Mouse (Mus musculus): ENCODE results near the gene Vinac1. TPM values are rescaled to one million over a fixed set of nuclear protein-coding genes. Genes with fewer than 3 reads are reported as not detected.

Vinac1 gene
- 0.09 and 0.14 TPM in 2 replicates for polyA plus RNA-seq (2015; fragmentation: Nextera tagmentation; extraction: Ambion mirVana)

GRCm38 (mm10) chr2:129047811-129048210 is at the start of gene Vinac1:
Vinac1 (minus strand) TSS chr2:129048172.
- H3K9me3 ChIP-seq: no peaks in the 10 kb centered on the region
- 0 out of 2 replicates have a peak, but pooled peaks cover 3% of the 10 kb centered on the region for H3K27me3 ChIP-seq
- no peak for ATAC-seq (ENCODE audit: low FRiP score, low read depth)
- 85% methylated on average over 8 of the region's 8 CpGs for WGBS
- no peak within 1 kb of the TSS for H3K27ac ChIP-seq
- H3K4me3 ChIP-seq: no peak within 1 kb of the TSS
- no peaks in the 10 kb centered on the region for H3K4me1 ChIP-seq
- H3K9ac ChIP-seq: no peak within 1 kb of the TSS
- H3K4me2 ChIP-seq (replicated peaks): no peak within 1 kb of the TSS
- no peaks in the 10 kb centered on the region for H3K36me3 ChIP-seq

DNA sequence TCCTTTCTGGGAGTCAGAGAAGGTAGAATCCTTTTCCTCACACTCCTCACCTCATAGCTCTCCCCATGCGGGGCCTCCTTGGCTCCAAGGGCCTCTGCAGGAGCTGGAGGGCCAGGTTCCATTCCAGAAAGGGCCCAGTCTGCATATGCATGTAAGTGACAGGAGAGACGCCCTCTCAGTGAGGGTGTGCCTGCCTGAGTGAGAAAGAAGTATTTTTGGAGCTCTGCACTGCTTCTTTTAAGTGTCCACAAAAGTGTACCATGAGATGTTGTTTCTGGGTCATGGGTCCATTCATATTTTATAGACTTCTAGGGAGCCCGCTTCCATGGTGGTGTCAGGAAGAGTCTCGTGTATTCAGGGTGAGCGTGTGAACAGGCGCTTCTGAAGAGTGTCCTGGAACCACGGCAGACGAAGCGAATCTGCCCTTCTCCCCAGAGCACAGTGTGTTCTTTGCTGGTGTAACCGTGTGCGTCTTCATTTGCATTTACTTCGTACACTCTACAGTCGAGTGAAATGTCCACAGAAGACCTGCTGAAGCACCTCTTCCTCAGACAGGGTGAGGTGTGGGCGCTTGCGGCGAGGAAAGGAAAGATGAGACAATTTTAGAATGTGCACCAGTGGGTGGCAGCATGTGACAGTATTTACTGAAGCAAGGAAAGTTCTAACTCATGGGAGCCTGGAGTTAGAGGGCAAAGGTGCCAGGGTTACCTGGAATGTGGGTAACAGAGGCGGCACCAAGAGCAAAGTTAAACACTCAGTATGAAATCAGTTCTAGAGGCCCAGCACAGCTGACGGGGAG is 46.2 kb upstream of the Vinac1 start:
- no peak overlapping the region for H3K4me3 ChIP-seq
- no peaks in the 10 kb centered on the region for H3K9me3 ChIP-seq
- H3K4me2 ChIP-seq (replicated peaks): no peak overlapping the region
- no peaks in the 10 kb centered on the region for H3K27me3 ChIP-seq
- H3K36me3 ChIP-seq: peaks cover 57% of the 10 kb centered on the region
- no peaks in the 10 kb centered on the region for H3K4me1 ChIP-seq
- H3K9ac ChIP-seq: no peak overlapping the region
- ATAC-seq (ENCODE audit: low FRiP score, low read depth): no peak
- 86% methylated on average over 18 of the region's 18 CpGs for WGBS
- no peak overlapping the region for H3K27ac ChIP-seq

DNA sequence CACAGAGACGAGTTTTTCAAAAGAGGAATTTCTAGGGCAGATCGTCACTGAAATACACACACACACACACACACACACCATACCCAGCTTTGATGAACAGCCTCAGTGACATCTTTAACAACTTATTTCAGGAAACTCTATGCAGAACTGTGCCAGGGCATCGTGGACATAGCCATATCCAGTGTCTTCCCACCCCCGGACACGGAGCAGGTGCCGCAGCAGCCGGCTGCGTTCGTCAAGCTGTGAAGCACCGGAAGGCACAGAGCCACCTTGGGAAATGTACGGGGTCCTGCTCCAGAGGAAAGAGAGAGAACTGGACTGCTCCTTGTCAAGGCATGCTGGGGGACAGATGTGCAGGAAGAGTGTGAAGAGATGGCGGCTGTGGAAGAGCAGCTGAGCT is 44.8 kb upstream of the Vinac1 start:
- no peak for ATAC-seq (ENCODE audit: low FRiP score, low read depth)
- H3K4me3 ChIP-seq: no peak overlapping the region
- no peak overlapping the region for H3K9ac ChIP-seq
- H3K27me3 ChIP-seq: no peaks in the 10 kb centered on the region
- no peak overlapping the region for H3K27ac ChIP-seq
- WGBS: 86% methylated on average over 12 of the region's 12 CpGs
- no peak overlapping the region for H3K4me2 ChIP-seq (replicated peaks)
- no peaks in the 10 kb centered on the region for H3K4me1 ChIP-seq
- peaks cover 66% of the 10 kb centered on the region for H3K36me3 ChIP-seq
- H3K9me3 ChIP-seq: no peaks in the 10 kb centered on the region

- Histone ChIP-seq H3K9me3 (no peaks in the 10 kb centered on the region), H3K4me2 (replicated peaks) (no peak overlapping the region), H3K27me3 (no peaks in the 10 kb centered on the region), H3K4me1 (no peaks in the 10 kb centered on the region), H3K9ac (no peak overlapping the region), H3K4me3 (no peak overlapping the region), H3K36me3 (peaks cover 82% of the 10 kb centered on the region), H3K27ac (no peak overlapping the region)
- ATAC-seq (ENCODE audit: low FRiP score, low read depth): no peak
- 65% methylated on average over 4 of the region's 4 CpGs for WGBS
These were observed 42.4 kb upstream of the Vinac1 start for GRCm38 (mm10) chr2:129090370-129090769.

DNA sequence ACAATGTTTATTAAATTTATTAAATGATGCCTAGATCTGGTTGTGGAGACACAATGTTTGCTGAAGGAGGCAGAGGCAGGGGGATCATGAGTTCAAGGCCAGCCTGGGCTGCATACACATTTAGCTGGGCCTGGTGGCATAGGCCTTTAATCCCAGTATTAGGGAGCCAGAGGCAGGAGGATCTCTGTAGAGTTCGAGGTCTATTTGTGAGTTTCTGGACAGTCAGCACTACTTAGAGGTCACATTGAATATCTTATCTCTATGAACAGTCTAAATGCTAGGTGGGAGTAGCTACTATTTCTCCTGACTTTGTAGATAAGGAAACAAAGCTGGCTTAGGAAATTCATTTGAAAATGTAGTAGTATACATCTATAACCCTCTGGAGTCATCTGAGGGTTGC is 39.5 kb upstream of the Vinac1 start:
- Histone ChIP-seq H3K9me3 (no peaks in the 10 kb centered on the region), H3K4me1 (no peaks in the 10 kb centered on the region), H3K36me3 (peaks cover 68% of the 10 kb centered on the region), H3K27ac (no peak overlapping the region), H3K9ac (no peak overlapping the region), H3K27me3 (no peaks in the 10 kb centered on the region), H3K4me2 (replicated peaks) (no peak overlapping the region), H3K4me3 (no peak overlapping the region)
- ATAC-seq (ENCODE audit: low FRiP score, low read depth): no peak
- 88% methylated on average over 1 of the region's 1 CpGs for WGBS

GRCm38 (mm10) chr2:129084959-129085358 is 37.0 kb upstream of the Vinac1 start:
- Histone ChIP-seq H3K4me3 (no peak overlapping the region), H3K9ac (no peak overlapping the region), H3K9me3 (no peaks in the 10 kb centered on the region), H3K36me3 (peaks cover 67% of the 10 kb centered on the region), H3K4me2 (replicated peaks) (no peak overlapping the region), H3K27me3 (no peaks in the 10 kb centered on the region), H3K4me1 (no peaks in the 10 kb centered on the region), H3K27ac (no peak overlapping the region)
- ATAC-seq (ENCODE audit: low FRiP score, low read depth): no peak
- WGBS: 51% methylated on average over 2 of the region's 2 CpGs

DNA sequence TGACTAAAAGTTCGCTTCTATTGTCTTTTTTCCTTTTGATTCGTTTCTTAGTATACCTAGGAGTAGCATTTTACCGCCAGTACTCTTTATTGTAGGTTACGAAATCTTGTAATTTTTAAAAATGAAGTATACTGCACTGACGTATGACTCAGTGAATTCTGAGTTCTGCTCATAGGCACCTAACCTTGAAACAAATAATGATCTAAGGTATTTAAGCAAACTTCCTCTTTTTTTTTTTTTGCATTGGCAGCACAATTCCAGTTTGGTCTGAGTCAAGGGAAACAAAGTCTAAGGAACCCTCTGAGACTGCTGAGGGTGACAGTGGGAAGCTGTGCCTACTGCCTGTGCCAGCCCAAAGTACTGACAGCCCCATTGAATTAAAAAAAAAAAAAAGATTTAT is 35.5 kb upstream of the Vinac1 start:
- H3K27me3 ChIP-seq: no peaks in the 10 kb centered on the region
- ATAC-seq (ENCODE audit: low FRiP score, low read depth): no peak
- no peak overlapping the region for H3K9ac ChIP-seq
- H3K4me1 ChIP-seq: no peaks in the 10 kb centered on the region
- H3K4me2 ChIP-seq (replicated peaks): no peak overlapping the region
- no peak overlapping the region for H3K4me3 ChIP-seq
- H3K36me3 ChIP-seq: peaks cover 66% of the 10 kb centered on the region
- no peak overlapping the region for H3K27ac ChIP-seq
- WGBS: 95% methylated on average over 5 of the region's 5 CpGs
- no peaks in the 10 kb centered on the region for H3K9me3 ChIP-seq

DNA sequence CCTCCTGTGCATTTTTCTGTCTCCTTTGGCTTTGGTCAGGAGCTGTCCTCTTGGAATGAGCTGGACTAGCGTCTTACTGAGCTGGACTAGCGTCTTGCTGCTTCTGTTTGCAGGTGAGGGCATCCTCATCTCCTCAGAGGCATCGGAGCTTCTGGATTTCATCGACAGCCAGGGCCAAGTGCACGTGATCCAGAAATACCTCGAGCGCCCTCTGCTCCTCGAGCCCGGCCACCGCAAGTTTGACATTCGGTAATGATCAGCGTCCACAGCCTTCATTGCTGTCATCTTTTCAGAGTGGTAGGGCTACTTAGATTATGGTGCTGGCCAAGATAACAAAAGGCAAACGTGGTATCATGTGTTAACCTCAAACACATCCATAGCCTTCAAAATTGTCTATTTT is 33.1 kb upstream of the Vinac1 start:
- Histone ChIP-seq H3K27ac (no peak overlapping the region), H3K4me1 (no peaks in the 10 kb centered on the region), H3K36me3 (peaks cover 78% of the 10 kb centered on the region), H3K4me2 (replicated peaks) (no peak overlapping the region), H3K9me3 (0 out of 2 replicates have a peak, but pooled peaks cover 3% of the 10 kb centered on the region), H3K9ac (no peak overlapping the region), H3K4me3 (no peak overlapping the region), H3K27me3 (no peaks in the 10 kb centered on the region)
- ATAC-seq (ENCODE audit: low FRiP score, low read depth): no peak
- WGBS: 66% methylated on average over 13 of the region's 13 CpGs

- ATAC-seq (ENCODE audit: low FRiP score, low read depth): no peak
- H3K36me3 ChIP-seq: peaks cover 70% of the 10 kb centered on the region
- H3K27me3 ChIP-seq: no peaks in the 10 kb centered on the region
- 0 out of 2 replicates have a peak, but pooled peaks cover 3% of the 10 kb centered on the region for H3K9me3 ChIP-seq
- no peak overlapping the region for H3K9ac ChIP-seq
- no peaks in the 10 kb centered on the region for H3K4me1 ChIP-seq
- H3K27ac ChIP-seq: no peak overlapping the region
- no peak overlapping the region for H3K4me3 ChIP-seq
- H3K4me2 ChIP-seq (replicated peaks): no peak overlapping the region
- WGBS: 85% methylated on average over 2 of the region's 2 CpGs
These were observed 31.2 kb upstream of the Vinac1 start for GRCm38 (mm10) chr2:129079194-129079593.

DNA sequence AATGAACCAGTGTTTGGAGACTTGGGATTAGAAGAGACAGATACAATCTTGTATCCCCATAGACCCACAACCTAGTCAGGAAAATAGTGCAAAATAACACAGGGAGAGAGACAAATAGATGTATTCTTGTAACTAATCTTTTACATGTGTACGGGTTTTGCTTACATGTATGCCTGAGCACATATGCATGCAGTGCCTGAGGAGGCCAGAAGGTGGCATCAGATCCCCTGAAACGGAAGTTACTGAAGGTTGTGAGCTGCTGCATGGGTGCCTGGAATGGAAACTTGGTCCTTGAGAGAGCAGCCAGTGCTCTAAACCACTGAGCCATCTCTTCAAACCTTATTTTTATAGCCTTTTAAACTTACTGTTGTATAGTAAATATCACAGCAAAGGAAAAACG is 30.3 kb upstream of the Vinac1 start:
- Histone ChIP-seq H3K4me3 (no peak overlapping the region), H3K9me3 (0 out of 2 replicates have a peak, but pooled peaks cover 3% of the 10 kb centered on the region), H3K4me2 (replicated peaks) (no peak overlapping the region), H3K9ac (no peak overlapping the region), H3K27me3 (no peaks in the 10 kb centered on the region), H3K27ac (no peak overlapping the region), H3K36me3 (peaks cover 65% of the 10 kb centered on the region), H3K4me1 (no peaks in the 10 kb centered on the region)
- ATAC-seq (ENCODE audit: low FRiP score, low read depth): no peak
- WGBS: 81% methylated on average over 3 of the region's 3 CpGs

GRCm38 (mm10) chr2:129070296-129070695 is 22.3 kb upstream of the Vinac1 start:
- Histone ChIP-seq H3K9me3 (no peaks in the 10 kb centered on the region), H3K9ac (no peak overlapping the region), H3K27ac (no peak overlapping the region), H3K4me2 (replicated peaks) (no peak overlapping the region), H3K27me3 (no peaks in the 10 kb centered on the region), H3K36me3 (peaks cover 16% of the 10 kb centered on the region), H3K4me1 (peaks cover 15% of the 10 kb centered on the region), H3K4me3 (no peak overlapping the region)
- WGBS: 88% methylated on average over 3 of the region's 3 CpGs
- no peak for ATAC-seq (ENCODE audit: low FRiP score, low read depth)

- peak overlapping the region; percentile 88 for H3K4me3 ChIP-seq
- H3K27ac ChIP-seq: peak overlapping the region; percentile 52; the same call in 1 of the 2 replicates
- peak; percentile 68 for ATAC-seq (ENCODE audit: low FRiP score, low read depth)
- WGBS: under 1% methylated on average over 20 of the region's 20 CpGs
- peak overlapping the region; percentile 65 for H3K4me2 ChIP-seq (replicated peaks)
- no peaks in the 10 kb centered on the region for H3K9me3 ChIP-seq
- H3K36me3 ChIP-seq: peaks cover 16% of the 10 kb centered on the region
- no peaks in the 10 kb centered on the region for H3K27me3 ChIP-seq
- H3K9ac ChIP-seq: peak overlapping the region; percentile 90
- H3K4me1 ChIP-seq: peaks cover 17% of the 10 kb centered on the region
These were observed 18.4 kb upstream of the Vinac1 start for GRCm38 (mm10) chr2:129066326-129066725.
